Mouse (Mus musculus) layer of hippocampus, adult 2 months (tissue): ENCODE data around the gene Agtpbp1. TPM values are rescaled to one million over a fixed set of nuclear protein-coding genes. Genes with fewer than 3 reads are reported as not detected.

Experiments
- DNase-seq, 2 experiments: peaks; one replicate each; pipeline ENCODE4 v3.0.0; 2022; ENCODE audit warnings: low spot score in 2 of 2
- H3K27ac ChIP-seq: fragments of 200-600 bp; 2 replicates; pipeline ENCODE4 v1.8.1; 2022
- H3K4me3 ChIP-seq: fragments of 200-600 bp; 2 replicates; pipeline ENCODE4 v1.8.1; 2022; ENCODE audit warnings: mild to moderate bottlenecking
- CTCF ChIP-seq: fragments of 200-600 bp; conservative IDR thresholded peaks from 2 replicates; pipeline ENCODE4 v1.8.1; 2022; ENCODE audit warnings: antibody characterized with exemption, mild to moderate bottlenecking, moderate library complexity
- long read RNA-seq, 2 experiments: library from polyadenylated mRNA; stranded (forward); transcript quantifications; one replicate each; pipeline ENCODE4 v2.0.0; 2021; ENCODE audit warnings: borderline mapping rate in 2 of 2
- total RNA-seq, 2 experiments: library from RNA; stranded (reverse); gene quantifications; 2 replicates each; pipeline ENCODE4 v1.2.3; 2021

Gene Agtpbp1
- total RNA-seq, result 100 to 1,000 TPM; 374 to 406 TPM
- long read RNA-seq, experiment 1, full-length matches to known transcripts, result 23 of 142 reads
- long read RNA-seq, experiment 1, partial matches to known transcripts, result 16 of 142 reads
- long read RNA-seq, experiment 1, other reads (novel, unspliced or antisense), result 103 of 142 reads
- long read RNA-seq, experiment 2, full-length matches to known transcripts, result 19 of 188 reads
- long read RNA-seq, experiment 2, partial matches to known transcripts, result 26 of 188 reads
- long read RNA-seq, experiment 2, other reads (novel, unspliced or antisense), result 143 of 188 reads

- peak; percentile 99 to 100 for DNase-seq
- peak within 1 kb of the TSS; percentile 81 for H3K4me3 ChIP-seq
- no peak for TF ChIP-seq CTCF
- peak within 1 kb of the TSS; percentile 92 for H3K27ac ChIP-seq
These were observed at the start of gene Agtpbp1, which contains the start of gene Naa35 for GRCm38 (mm10) chr13:59584947-59585647. Agtpbp1 (minus strand) TSS chr13:59585227. Naa35 (plus strand) TSS chr13:59585259.

GRCm38 (mm10) chr13:59634637-59635036, 49.6 kb upstream of the Agtpbp1 start:
- no peak overlapping the region for H3K27ac ChIP-seq
- TF ChIP-seq CTCF, result peak; percentile 29; the same call in 1 of the 2 replicates
- H3K4me3 ChIP-seq, result no peak overlapping the region
- no peak for DNase-seq

- no peak for TF ChIP-seq CTCF
- no peak for DNase-seq
- Histone ChIP-seq H3K4me3 (no peak overlapping the region), H3K27ac (no peak overlapping the region)
These were observed 41.7 kb upstream of the Agtpbp1 start for GRCm38 (mm10) chr13:59626739-59627138.

GRCm38 (mm10) chr13:59624903-59625302, 39.9 kb upstream of the Agtpbp1 start:
- no peak for DNase-seq
- Histone ChIP-seq H3K4me3 (no peak overlapping the region), H3K27ac (no peak overlapping the region)
- no peak for TF ChIP-seq CTCF

- H3K27ac ChIP-seq, result no peak overlapping the region
- no peak for DNase-seq
- H3K4me3 ChIP-seq, result no peak overlapping the region
- TF ChIP-seq CTCF, result no peak
These were observed 39.4 kb upstream of the Agtpbp1 start for GRCm38 (mm10) chr13:59624389-59624788.

- Histone ChIP-seq H3K4me3 (no peak overlapping the region), H3K27ac (no peak overlapping the region)
- TF ChIP-seq CTCF, result no peak
- no peak for DNase-seq
These were observed 36.8 kb upstream of the Agtpbp1 start for GRCm38 (mm10) chr13:59621643-59622489.

- Histone ChIP-seq H3K27ac (no peak overlapping the region), H3K4me3 (no peak overlapping the region)
- no peak for TF ChIP-seq CTCF
- DNase-seq, result no peak
These were observed 33.4 kb upstream of the Agtpbp1 start for GRCm38 (mm10) chr13:59618463-59618862.

GRCm38 (mm10) chr13:59615554-59615953, 30.5 kb upstream of the Agtpbp1 start:
- DNase-seq, result no peak
- Histone ChIP-seq H3K4me3 (no peak overlapping the region), H3K27ac (peak overlapping the region; percentile 1; the same call in 1 of the 2 replicates)
- TF ChIP-seq CTCF, result no peak

- Histone ChIP-seq H3K27ac (peak overlapping the region; percentile 1; the same call in 1 of the 2 replicates), H3K4me3 (no peak overlapping the region)
- DNase-seq, result no peak
- TF ChIP-seq CTCF, result no peak
These were observed 30.1 kb upstream of the Agtpbp1 start for GRCm38 (mm10) chr13:59615152-59615551.

- TF ChIP-seq CTCF, result no peak
- H3K27ac ChIP-seq, result no peak overlapping the region
- DNase-seq, result no peak
These were observed 28.8 kb upstream of the Agtpbp1 start for GRCm38 (mm10) chr13:59613868-59614267.

GRCm38 (mm10) chr13:59610437-59610836, 25.4 kb upstream of the Agtpbp1 start:
- H3K27ac ChIP-seq, result no peak overlapping the region
- DNase-seq, result no peak
- no peak overlapping the region for H3K4me3 ChIP-seq
- no peak for TF ChIP-seq CTCF

More at GRCm38 (mm10) chr13:59613868-59614267, 28.8 kb upstream of the Agtpbp1 start:
- H3K4me3 ChIP-seq, result no peak overlapping the region

GRCm38 (mm10) chr13:59609885-59610284, 24.9 kb upstream of the Agtpbp1 start:
- no peak for DNase-seq
- H3K27ac ChIP-seq, result no peak overlapping the region
- no peak overlapping the region for H3K4me3 ChIP-seq
- no peak for TF ChIP-seq CTCF

GRCm38 (mm10) chr13:59605221-59605922, 20.3 kb upstream of the Agtpbp1 start:
- no peak for TF ChIP-seq CTCF
- Histone ChIP-seq H3K4me3 (no peak overlapping the region), H3K27ac (no peak overlapping the region)
- DNase-seq, result no peak
